In the genomic region with DNA sequence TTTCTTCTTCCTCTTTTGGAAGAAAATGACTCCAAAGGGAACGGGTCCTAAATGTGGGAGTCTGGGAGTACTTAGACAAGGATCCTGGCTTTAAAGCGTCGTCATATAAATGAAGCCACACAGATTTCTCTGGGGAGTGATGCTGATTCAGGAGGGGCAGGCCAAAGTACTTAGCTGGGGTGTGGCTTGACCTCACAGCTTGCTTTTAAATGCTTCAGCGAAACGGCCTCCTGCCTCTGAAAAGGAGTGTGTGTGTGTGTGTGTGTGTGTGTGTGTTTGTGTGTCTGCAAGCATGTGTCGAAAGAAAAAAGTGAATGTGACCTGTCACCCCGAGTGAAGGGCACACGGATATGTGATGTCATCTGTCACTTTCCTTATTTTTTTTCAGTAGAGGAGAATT, we compare ENCODE assay signal across 20 mouse cellular contexts. TPM values are rescaled to one million over a fixed set of nuclear protein-coding genes. Genes with fewer than 3 reads are reported as not detected.
DNase-seq lines count a peak whose midpoint lies in the region; ATAC-seq and TF ChIP-seq lines count a peak whose summit lies in the region.
"Had no signal": no experiment of that assay in that cellular context is flagged by ENCODE, and none has a peak within 500 bp of the region (broad histone marks: within the 10 kb centered on the region; RNA-seq: fewer than 3 reads in every experiment).

No protein-coding gene starts in this region.

- no peak overlapping the region for H3K4me2 ChIP-seq in lung, postnatal 0 days (replicated peaks; ENCODE audit: low read depth, low read length)
- H3K4me2 ChIP-seq: forebrain, embryonic 12.5 days; heart, embryonic 15.5 days; hindbrain, embryonic 13.5 days; limb, embryonic 12.5 days; liver, embryonic 12.5 days; lung, embryonic 14.5 days; midbrain, embryonic 12.5 days; neural tube, embryonic 13.5 days had no signal

- no peak overlapping the region for H3K4me3 ChIP-seq in heart, embryonic 10.5 days
- H3K4me3 ChIP-seq in lung, postnatal 0 days (ENCODE audit: low read depth, low read length) = no peak overlapping the region
- H3K4me3 ChIP-seq: embryonic facial prominence, embryonic 10.5 days; forebrain, embryonic 12.5 days; heart, embryonic 15.5 days; hindbrain, embryonic 13.5 days; limb, embryonic 12.5 days; liver, embryonic 12.5 days; midbrain, embryonic 12.5 days; neural tube, embryonic 13.5 days had no signal

- no peak overlapping the region for H3K9ac ChIP-seq in lung, postnatal 0 days (replicated peaks; ENCODE audit: low read depth)
- H3K9ac ChIP-seq: forebrain, embryonic 12.5 days; heart, embryonic 15.5 days; hindbrain, embryonic 13.5 days; limb, embryonic 12.5 days; liver, embryonic 12.5 days; lung, embryonic 14.5 days; midbrain, embryonic 12.5 days; neural tube, embryonic 13.5 days had no signal

- no peaks in the 10 kb centered on the region for H3K36me3 ChIP-seq in heart, embryonic 10.5 days
- H3K36me3 ChIP-seq in lung, postnatal 0 days (ENCODE audit: insufficient read depth, low read length) = no peaks in the 10 kb centered on the region
- H3K36me3 ChIP-seq: heart, embryonic 15.5 days; liver, embryonic 12.5 days; neural tube, embryonic 13.5 days had no signal

- 0 out of 2 replicates have a peak, but pooled peaks cover 13% of the 10 kb centered on the region for H3K27me3 ChIP-seq in heart, embryonic 10.5 days (ENCODE audit: insufficient read depth, poor library complexity, severe bottlenecking)
- no peaks in the 10 kb centered on the region for H3K27me3 ChIP-seq in lung, postnatal 0 days (replicated peaks; ENCODE audit: insufficient read depth, low read length)
- H3K27me3 ChIP-seq: forebrain, embryonic 12.5 days; hindbrain, embryonic 13.5 days; limb, embryonic 12.5 days; liver, embryonic 12.5 days; midbrain, embryonic 12.5 days; neural tube, embryonic 13.5 days had no signal

- intact Hi-C loops in heart, postnatal 14 days (cut with DNase I) = no loop called here

- no peak for DNase-seq in heart, embryonic 10.5 days (ENCODE audit: low spot score)
- DNase-seq in heart, postnatal 14 days = no peak
- DNase-seq in lung, postnatal 0 days (ENCODE audit: low spot score) = peak; percentile 51
- no peak for DNase-seq in lung, adult 18-20 months
- DNase-seq in ZHBTc4 (ENCODE audit: low read depth, low spot score) = peak; percentile 21
- peak; percentile 49 for DNase-seq in skeletal muscle tissue, adult 2 months (ENCODE audit: low read depth, low spot score)
- no peak for DNase-seq in adrenal gland, postnatal 25 days
- DNase-seq: cerebellum, adult 9-10 months; gastrocnemius, postnatal 14 days; lung, embryonic 14.5 days; thymus, postnatal 14 days had no signal

- WGBS in heart, embryonic 10.5 days = 66% methylated on average over 8 of the region's 8 CpGs
- WGBS in lung, postnatal 0 days = 52% methylated on average over 8 of the region's 8 CpGs

- no peaks in the 10 kb centered on the region for H3K9me3 ChIP-seq in heart, embryonic 10.5 days
- H3K9me3 ChIP-seq in lung, postnatal 0 days (ENCODE audit: low read length) = no peaks in the 10 kb centered on the region
- H3K9me3 ChIP-seq: embryonic facial prominence, embryonic 10.5 days; forebrain, embryonic 12.5 days; heart, embryonic 15.5 days; hindbrain, embryonic 13.5 days; limb, embryonic 12.5 days; liver, embryonic 12.5 days; midbrain, embryonic 12.5 days; neural tube, embryonic 13.5 days had no signal

- peaks cover 27% of the 10 kb centered on the region; the same call in 1 of the 2 replicates for H3K4me1 ChIP-seq in heart, embryonic 10.5 days
- H3K4me1 ChIP-seq in lung, postnatal 0 days (ENCODE audit: insufficient read depth, low read depth, low read length) = peaks cover 28% of the 10 kb centered on the region
- H3K4me1 ChIP-seq: forebrain, embryonic 12.5 days; hindbrain, embryonic 13.5 days; midbrain, embryonic 12.5 days had no signal

- TF ChIP-seq EP300 in lung, postnatal 0 days (IDR thresholded peaks at IDR 0.05) = no peak

- TF ChIP-seq CTCF in lung, postnatal 0 days (IDR thresholded peaks at IDR 0.05) = no peak

- peak; percentile 29; the same call in 1 of the 2 replicates for ATAC-seq in lung, postnatal 0 days
- ATAC-seq: CD4-positive, CD25-positive, alpha-beta regulatory T cell, adult 4 months; liver, embryonic 12.5 days had no signal

- H3K27ac ChIP-seq in heart, embryonic 10.5 days = 0 out of 2 replicates have a peak overlapping the region, but pooled peaks have one; percentile 10
- H3K27ac ChIP-seq in lung, postnatal 0 days (ENCODE audit: low read length) = peak overlapping the region; percentile 47; the same call in 1 of the 2 replicates
- H3K27ac ChIP-seq: embryonic facial prominence, embryonic 10.5 days; forebrain, embryonic 12.5 days; heart, embryonic 15.5 days; hindbrain, embryonic 13.5 days; limb, embryonic 12.5 days; liver, embryonic 12.5 days; midbrain, embryonic 12.5 days; neural tube, embryonic 13.5 days had no signal

RNA-seq across cellular contexts. Expression of a gene that starts 36.7 kb away (rescaled TPM):
- 7.7 and 9.7 TPM in 2 replicates for polyA plus RNA-seq in heart, embryonic 10.5 days (2016; fragmentation: Nextera tagmentation; extraction: Ambion mirVana)
- 1 to 10 TPM; 3.7 to 4.9 TPM for total RNA-seq in heart, postnatal 14 days (2021)
- polyA plus RNA-seq in lung, postnatal 0 days (2015; fragmentation: Nextera tagmentation; extraction: Ambion mirVana) = 14.4 and 15.5 TPM in 2 replicates
- 6.0 and 6.2 TPM in 2 replicates for total RNA-seq in adrenal gland, postnatal 25 days (2021)

Comparison
In these comparisons a context has a peak if more than half of its experiments do, and no peak if none do; other contexts are left out.
1. DNase-seq: peak in lung, postnatal 0 days (single experiment), ZHBTc4 (single experiment) and skeletal muscle tissue, adult 2 months (single experiment); none in heart, embryonic 10.5 days (single experiment), heart, postnatal 14 days (0 of 2), lung, adult 18-20 months (0 of 2) and adrenal gland, postnatal 25 days (single experiment).